Comparison of ENCODE assay signal across 23 mouse cellular contexts in the genomic region with DNA sequence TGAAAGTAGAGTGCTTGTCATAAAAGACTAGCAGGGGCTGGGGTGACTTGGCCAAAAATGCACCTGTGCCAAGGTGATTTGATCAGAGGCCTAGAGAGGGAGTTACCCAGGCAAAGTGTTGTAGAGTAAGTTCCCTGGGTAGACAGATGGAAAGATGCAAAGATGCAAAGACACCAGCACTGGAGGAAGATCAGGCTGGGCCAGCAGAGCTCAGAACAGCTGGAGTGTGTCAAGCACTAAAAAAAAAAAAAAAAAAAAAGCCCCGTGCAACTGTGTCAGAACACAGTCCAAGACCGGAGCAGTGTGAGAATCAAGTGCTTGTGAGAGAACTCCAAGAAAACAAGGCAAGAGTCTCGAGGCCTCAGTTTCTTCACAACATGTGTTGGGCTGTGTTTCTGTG.
A peak's percentile ranks its signal among the peaks of the same experiment; 100 is the strongest.
DNase-seq lines count a peak whose midpoint lies in the region; ATAC-seq and TF ChIP-seq lines count a peak whose summit lies in the region.
"Had no signal": no experiment of that assay in that cellular context is flagged by ENCODE, and none has a peak within 500 bp of the region (broad histone marks: within the 10 kb centered on the region; RNA-seq: fewer than 3 reads in every experiment).

No protein-coding gene starts in this region.

- TF ChIP-seq EP300 in lung, postnatal 0 days (IDR thresholded peaks at IDR 0.05), result no peak

- no peak for TF ChIP-seq CTCF in lung, postnatal 0 days (IDR thresholded peaks at IDR 0.05)

- H3K9ac ChIP-seq in kidney, embryonic 15.5 days, result no peak overlapping the region
- H3K9ac ChIP-seq in lung, postnatal 0 days (replicated peaks; ENCODE audit: low read depth), result no peak overlapping the region
- no peak overlapping the region for H3K9ac ChIP-seq in stomach, embryonic 15.5 days
- H3K9ac ChIP-seq: embryonic facial prominence, embryonic 15.5 days; forebrain, embryonic 15.5 days; limb, embryonic 12.5 days; liver, embryonic 13.5 days; midbrain, embryonic 13.5 days had no signal

- ATAC-seq in kidney, embryonic 15.5 days (replicated peaks; ENCODE audit: low FRiP score), result peak; percentile 71
- ATAC-seq in lung, postnatal 0 days, result peak; percentile 67
- ATAC-seq in stomach, embryonic 15.5 days (ENCODE audit: insufficient read depth, low FRiP score, low read depth), result no peak
- ATAC-seq: CD4-positive, CD25-positive, alpha-beta regulatory T cell, adult 4 months; forebrain, embryonic 15.5 days; hindbrain, postnatal 0 days; midbrain, embryonic 13.5 days had no signal

- no peaks in the 10 kb centered on the region for H3K27me3 ChIP-seq in heart, embryonic 10.5 days (ENCODE audit: insufficient read depth, poor library complexity, severe bottlenecking)
- H3K27me3 ChIP-seq in kidney, embryonic 15.5 days, result no peaks in the 10 kb centered on the region
- H3K27me3 ChIP-seq in lung, postnatal 0 days (replicated peaks; ENCODE audit: insufficient read depth, low read length), result no peaks in the 10 kb centered on the region
- no peaks in the 10 kb centered on the region for H3K27me3 ChIP-seq in stomach, embryonic 15.5 days (replicated peaks)
- H3K27me3 ChIP-seq: embryonic facial prominence, embryonic 15.5 days; forebrain, embryonic 15.5 days; limb, embryonic 12.5 days; liver, embryonic 13.5 days; midbrain, embryonic 13.5 days had no signal

- H3K36me3 ChIP-seq in heart, embryonic 10.5 days, result no peaks in the 10 kb centered on the region
- no peaks in the 10 kb centered on the region for H3K36me3 ChIP-seq in kidney, embryonic 15.5 days
- no peaks in the 10 kb centered on the region for H3K36me3 ChIP-seq in lung, postnatal 0 days (ENCODE audit: insufficient read depth, low read length)
- H3K36me3 ChIP-seq in stomach, embryonic 15.5 days, result no peaks in the 10 kb centered on the region
- H3K36me3 ChIP-seq: embryonic facial prominence, embryonic 15.5 days; forebrain, embryonic 15.5 days; limb, embryonic 12.5 days; liver, embryonic 13.5 days; midbrain, embryonic 13.5 days had no signal

- 58% methylated on average over 3 of the region's 3 CpGs for WGBS in heart, embryonic 10.5 days
- WGBS in kidney, embryonic 15.5 days, result 25% methylated on average over 3 of the region's 3 CpGs
- WGBS in lung, postnatal 0 days, result 41% methylated on average over 3 of the region's 3 CpGs
- WGBS in stomach, embryonic 15.5 days, result 32% methylated on average over 3 of the region's 3 CpGs

- no peak overlapping the region for H3K27ac ChIP-seq in heart, embryonic 10.5 days
- H3K27ac ChIP-seq in kidney, embryonic 15.5 days, result peak overlapping the region; percentile 76
- no peak overlapping the region for H3K27ac ChIP-seq in lung, postnatal 0 days (ENCODE audit: low read length)
- peak overlapping the region; percentile 77 for H3K27ac ChIP-seq in stomach, embryonic 15.5 days
- H3K27ac ChIP-seq: embryonic facial prominence, embryonic 15.5 days; forebrain, embryonic 15.5 days; hindbrain, postnatal 0 days; limb, embryonic 12.5 days; liver, embryonic 13.5 days; midbrain, embryonic 13.5 days had no signal

- H3K4me3 ChIP-seq in heart, embryonic 10.5 days, result no peak overlapping the region
- H3K4me3 ChIP-seq in kidney, embryonic 15.5 days (replicated peaks), result no peak overlapping the region
- no peak overlapping the region for H3K4me3 ChIP-seq in lung, postnatal 0 days (ENCODE audit: low read depth, low read length)
- no peak overlapping the region for H3K4me3 ChIP-seq in stomach, embryonic 15.5 days (replicated peaks)
- H3K4me3 ChIP-seq: embryonic facial prominence, embryonic 15.5 days; forebrain, embryonic 15.5 days; limb, embryonic 12.5 days; liver, embryonic 13.5 days; megakaryocyte, embryonic 14.5 days; midbrain, embryonic 13.5 days had no signal

- H3K4me2 ChIP-seq in kidney, embryonic 15.5 days, result no peak overlapping the region
- no peak overlapping the region for H3K4me2 ChIP-seq in lung, postnatal 0 days (replicated peaks; ENCODE audit: low read depth, low read length)
- no peak overlapping the region for H3K4me2 ChIP-seq in stomach, embryonic 15.5 days
- H3K4me2 ChIP-seq: embryonic facial prominence, embryonic 15.5 days; forebrain, embryonic 15.5 days; limb, embryonic 12.5 days; liver, embryonic 13.5 days; midbrain, embryonic 13.5 days had no signal

- H3K4me1 ChIP-seq in heart, embryonic 10.5 days, result peaks cover 30% of the 10 kb centered on the region
- peaks cover 44% of the 10 kb centered on the region for H3K4me1 ChIP-seq in kidney, embryonic 15.5 days
- H3K4me1 ChIP-seq in lung, postnatal 0 days (ENCODE audit: insufficient read depth, low read depth, low read length), result peaks cover 3% of the 10 kb centered on the region; the same call in 1 of the 2 replicates
- H3K4me1 ChIP-seq in stomach, embryonic 15.5 days, result peaks cover 23% of the 10 kb centered on the region
- H3K4me1 ChIP-seq: forebrain, embryonic 15.5 days had no signal

- intact Hi-C loops in heart, postnatal 14 days (cut with DNase I), result no loop called here
- intact Hi-C loops in left cerebral cortex, postnatal 25 days (cut with DNase I), result no loop called here

- no peaks in the 10 kb centered on the region for H3K9me3 ChIP-seq in heart, embryonic 10.5 days
- H3K9me3 ChIP-seq in kidney, embryonic 15.5 days (replicated peaks), result no peaks in the 10 kb centered on the region
- H3K9me3 ChIP-seq in lung, postnatal 0 days (ENCODE audit: low read length), result no peaks in the 10 kb centered on the region
- no peaks in the 10 kb centered on the region for H3K9me3 ChIP-seq in stomach, embryonic 15.5 days
- H3K9me3 ChIP-seq: embryonic facial prominence, embryonic 15.5 days; forebrain, embryonic 15.5 days; limb, embryonic 12.5 days; liver, embryonic 13.5 days; megakaryocyte, embryonic 14.5 days; midbrain, embryonic 13.5 days had no signal

- peak; percentile 56 for DNase-seq in heart, embryonic 10.5 days (ENCODE audit: low spot score)
- no peak for DNase-seq in heart, postnatal 14 days
- no peak for DNase-seq in kidney, postnatal 10 days
- DNase-seq in lung, postnatal 0 days (ENCODE audit: low spot score), result peak; percentile 49
- no peak for DNase-seq in lung, postnatal 25 days (ENCODE audit: low spot score)
- no peak for DNase-seq in left cerebral cortex, postnatal 25 days (ENCODE audit: low spot score in 2 of 2)
- DNase-seq: adrenal gland, postnatal 36 days; cerebellum, adult 9-10 months; gastrocnemius, postnatal 10 days; heart, adult 18-20 months; kidney, adult 9 months; liver, embryonic 13.5 days; lung, adult 2 months; thymus, adult 18-20 months had no signal

Comparison
In these comparisons a context has a peak if more than half of its experiments do, and no peak if none do; other contexts are left out.
1. DNase-seq: peak in heart, embryonic 10.5 days (single experiment) and lung, postnatal 0 days (single experiment); none in heart, postnatal 14 days (0 of 2), kidney, postnatal 10 days (single experiment), lung, postnatal 25 days (single experiment) and left cerebral cortex, postnatal 25 days (0 of 2).
2. H3K27ac ChIP-seq: peak in kidney, embryonic 15.5 days (single experiment) and stomach, embryonic 15.5 days (single experiment); none in heart, embryonic 10.5 days (single experiment) and lung, postnatal 0 days (single experiment).